Mouse (Mus musculus) stomach, embryonic 16.5 days (tissue): ENCODE results near the gene Zpr1. TPM values are rescaled to one million over a fixed set of nuclear protein-coding genes. Genes with fewer than 3 reads are reported as not detected.
A peak's percentile ranks its signal among the peaks of the same experiment; 100 is the strongest.

Experiments used
- ATAC-seq: fragments of 200-750 bp; cut with Nextera tagmentation; 2 replicates; pipeline ENCODE4 v1.8.0; 2017; ENCODE audit warnings: moderate number of reproducible peaks, moderate TSS enrichment; ENCODE audit not compliant: insufficient read depth, low FRiP score
- H3K27ac ChIP-seq: fragments of 300-500 bp; sonication (generic); 2 replicates; pipeline ENCODE4 v1.5.1; 2014; ENCODE audit warnings: low read length
- H3K27me3 ChIP-seq: fragments of 300-500 bp; sonication (generic); 2 replicates; pipeline ENCODE4 v1.6.1; 2014; ENCODE audit warnings: low read length, control low read depth, mixed read lengths; ENCODE audit not compliant: control insufficient read depth, insufficient read depth
- H3K36me3 ChIP-seq: fragments of 300-500 bp; sonication (generic); 2 replicates; pipeline ENCODE4 v1.6.1; 2014; ENCODE audit warnings: low read length; ENCODE audit not compliant: control insufficient read depth, insufficient read depth
- H3K4me1 ChIP-seq: fragments of 300-500 bp; sonication (generic); 2 replicates; pipeline ENCODE4 v1.6.1; 2014; ENCODE audit warnings: low read length, control low read depth, mixed read lengths; ENCODE audit not compliant: control insufficient read depth, insufficient read depth
- H3K4me2 ChIP-seq: fragments of 300-500 bp; sonication (generic); 2 replicates; pipeline ENCODE4 v1.6.1; 2014; ENCODE audit warnings: low read depth, low read length, mixed read lengths
- H3K4me3 ChIP-seq: fragments of 300-500 bp; sonication (generic); replicated peaks from 2 replicates; pipeline ENCODE4 v1.5.1; 2014; ENCODE audit warnings: mild to moderate bottlenecking, low read length
- H3K9ac ChIP-seq: fragments of 300-500 bp; sonication (generic); 2 replicates; pipeline ENCODE4 v1.6.1; 2014; ENCODE audit warnings: low read length
- H3K9me3 ChIP-seq: fragments of 300-500 bp; sonication (generic); replicated peaks from 2 replicates; pipeline ENCODE4 v1.6.1; 2016; ENCODE audit warnings: low read length, control low read depth; ENCODE audit not compliant: control insufficient read depth
- WGBS: fragments of 180-500 bp; shearing (Covaris S2); extraction: QIAGEN DNeasy Blood & Tissue Kit; methylation state at CpG from one replicate; pipeline ENCODE4 v1.1.7; 2014; 5-methylcytosine and 5-hydroxymethylcytosine counted together
- polyA plus RNA-seq: library from polyadenylated mRNA; unstranded; fragments of >200 nt; fragmentation: Nextera tagmentation; extraction: Ambion mirVana; gene quantifications from 2 replicates; pipeline ENCODE4 v1.2.1, GENCODE M21; 2015

Gene Zpr1
- polyA plus RNA-seq, 1 experiment from 2014 or later = 48.5 TPM

- Histone ChIP-seq H3K27ac (no peak overlapping the region), H3K4me2 (no peak overlapping the region), H3K9ac (no peak overlapping the region; the same call in 1 of the 2 replicates), H3K4me1 (peaks cover 4% of the 10 kb centered on the region; the same call in 1 of the 2 replicates), H3K9me3 (no peaks in the 10 kb centered on the region), H3K4me3 (no peak overlapping the region), H3K36me3 (no peaks in the 10 kb centered on the region), H3K27me3 (no peaks in the 10 kb centered on the region)
- no peak for ATAC-seq
- 75% methylated on average over 6 of the region's 6 CpGs for WGBS
Measured at GRCm38 (mm10) chr9:46235196-46235595, 37.7 kb upstream of the Zpr1 start.

GRCm38 (mm10) chr9:46235596-46235648, 37.4 kb upstream of the Zpr1 start, which contains the start of gene Apoc3:
TSS of gene Apoc3 (minus strand) at chr9:46235636.
- ATAC-seq = no peak
- H3K4me3 ChIP-seq = no peak within 1 kb of the TSS
- no peaks in the 10 kb centered on the region for H3K27me3 ChIP-seq
- H3K9ac ChIP-seq = no peak within 1 kb of the TSS; the same call in 1 of the 2 replicates
- no peaks in the 10 kb centered on the region for H3K36me3 ChIP-seq
- no peak within 1 kb of the TSS for H3K27ac ChIP-seq
- no peak within 1 kb of the TSS for H3K4me2 ChIP-seq
- H3K9me3 ChIP-seq = no peaks in the 10 kb centered on the region
- H3K4me1 ChIP-seq = peaks cover 2% of the 10 kb centered on the region; the same call in 1 of the 2 replicates

GRCm38 (mm10) chr9:46235649-46236048, 37.2 kb upstream of the Zpr1 start:
- 46% methylated on average over 4 of the region's 4 CpGs for WGBS
- H3K9ac ChIP-seq = no peak overlapping the region
- H3K4me3 ChIP-seq = no peak overlapping the region
- H3K9me3 ChIP-seq = no peaks in the 10 kb centered on the region
- no peak overlapping the region for H3K4me2 ChIP-seq
- H3K4me1 ChIP-seq = 0 out of 2 replicates have a peak, but pooled peaks cover under 1% of the 10 kb centered on the region
- H3K27ac ChIP-seq = no peak overlapping the region
- no peaks in the 10 kb centered on the region for H3K36me3 ChIP-seq
- ATAC-seq = 0 out of 2 replicates have a peak, but pooled peaks have one; percentile 18
- no peaks in the 10 kb centered on the region for H3K27me3 ChIP-seq

DNA sequence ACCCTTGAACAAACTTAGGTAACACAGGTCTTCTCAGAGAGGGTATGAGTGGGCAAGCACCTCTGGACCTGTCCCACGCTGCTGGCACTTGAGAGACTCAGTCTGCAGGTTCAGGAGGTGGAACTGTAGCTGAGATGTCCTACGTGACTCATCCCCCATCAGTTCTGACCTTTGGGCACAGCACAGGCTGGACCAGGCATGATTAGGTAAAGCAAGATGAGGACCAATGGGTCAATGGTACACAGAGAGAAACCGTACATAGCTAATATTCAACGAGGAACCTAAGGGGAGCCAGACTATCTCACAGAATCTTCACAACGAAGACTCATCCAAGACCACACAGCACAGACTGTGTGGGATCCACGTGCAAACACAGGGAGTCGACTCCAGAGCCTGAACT, 34.0 kb upstream of the Zpr1 start:
- Histone ChIP-seq H3K9me3 (no peaks in the 10 kb centered on the region), H3K4me2 (no peak overlapping the region), H3K9ac (no peak overlapping the region), H3K36me3 (no peaks in the 10 kb centered on the region), H3K27ac (no peak overlapping the region), H3K4me1 (0 out of 2 replicates have a peak, but pooled peaks cover 4% of the 10 kb centered on the region), H3K27me3 (no peaks in the 10 kb centered on the region), H3K4me3 (no peak overlapping the region)
- WGBS = 83% methylated on average over 7 of the region's 7 CpGs
- ATAC-seq = no peak

- 0 out of 2 replicates have a peak, but pooled peaks cover 4% of the 10 kb centered on the region for H3K4me1 ChIP-seq
- H3K36me3 ChIP-seq = no peaks in the 10 kb centered on the region
- no peaks in the 10 kb centered on the region for H3K27me3 ChIP-seq
- WGBS = 56% methylated on average over 7 of the region's 7 CpGs
- no peak within 1 kb of the TSS for H3K27ac ChIP-seq
- ATAC-seq = 0 out of 2 replicates have a peak, but pooled peaks have one; percentile 11
- no peak within 1 kb of the TSS for H3K4me2 ChIP-seq
- H3K9me3 ChIP-seq = no peaks in the 10 kb centered on the region
- no peak within 1 kb of the TSS for H3K4me3 ChIP-seq
- no peak within 1 kb of the TSS for H3K9ac ChIP-seq
Measured at GRCm38 (mm10) chr9:46240526-46241153, 32.2 kb upstream of the Zpr1 start, which contains the start of gene Apoa4. TSS of gene Apoa4 (plus strand) at chr9:46240696.

DNA sequence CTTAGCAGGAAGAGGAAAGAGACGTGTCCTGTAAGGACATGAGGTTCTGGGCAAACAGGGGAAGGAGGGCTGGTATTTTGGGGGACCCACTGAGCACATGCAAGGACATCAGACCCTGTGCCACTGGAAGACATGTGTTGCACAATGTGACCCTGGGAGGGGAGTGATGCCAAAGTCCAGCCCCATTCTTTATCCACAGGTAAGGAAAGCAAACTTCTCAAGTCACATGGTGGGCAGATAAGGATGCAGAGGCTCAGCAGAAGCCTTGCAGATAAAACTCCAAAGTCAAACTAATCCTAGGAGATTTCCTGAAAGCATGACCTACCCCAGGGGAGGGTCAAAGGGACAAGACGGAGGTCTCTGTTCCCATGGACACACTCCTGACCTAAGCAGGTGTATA, 31.0 kb upstream of the Zpr1 start:
- peak; percentile 70 for ATAC-seq
- WGBS = 54% methylated on average over 2 of the region's 2 CpGs
- H3K27me3 ChIP-seq = no peaks in the 10 kb centered on the region
- H3K27ac ChIP-seq = no peak overlapping the region
- 0 out of 2 replicates have a peak, but pooled peaks cover 4% of the 10 kb centered on the region for H3K4me1 ChIP-seq
- no peaks in the 10 kb centered on the region for H3K36me3 ChIP-seq
- no peak overlapping the region for H3K4me3 ChIP-seq
- H3K4me2 ChIP-seq = no peak overlapping the region
- H3K9me3 ChIP-seq = no peaks in the 10 kb centered on the region
- H3K9ac ChIP-seq = no peak overlapping the region

DNA sequence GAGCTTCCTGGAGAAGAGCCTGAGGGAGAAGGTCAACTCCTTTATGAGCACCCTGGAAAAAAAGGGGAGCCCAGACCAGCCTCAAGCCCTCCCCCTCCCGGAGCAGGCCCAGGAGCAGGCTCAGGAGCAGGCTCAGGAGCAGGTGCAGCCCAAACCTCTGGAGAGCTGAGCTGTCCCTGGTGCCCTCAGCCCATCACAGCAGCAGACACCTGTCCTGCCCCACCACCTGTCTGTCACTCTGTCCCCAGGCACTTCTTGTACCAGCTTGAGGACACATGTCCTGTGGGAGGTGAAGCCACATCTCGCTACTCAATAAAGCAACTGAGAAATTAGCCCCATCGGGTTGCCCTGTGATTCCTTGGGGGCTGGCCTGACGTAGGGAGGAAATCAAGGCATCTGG, 29.7 kb upstream of the Zpr1 start:
- H3K4me2 ChIP-seq = no peak overlapping the region
- WGBS = 67% methylated on average over 4 of the region's 4 CpGs
- H3K27ac ChIP-seq = no peak overlapping the region

DNA sequence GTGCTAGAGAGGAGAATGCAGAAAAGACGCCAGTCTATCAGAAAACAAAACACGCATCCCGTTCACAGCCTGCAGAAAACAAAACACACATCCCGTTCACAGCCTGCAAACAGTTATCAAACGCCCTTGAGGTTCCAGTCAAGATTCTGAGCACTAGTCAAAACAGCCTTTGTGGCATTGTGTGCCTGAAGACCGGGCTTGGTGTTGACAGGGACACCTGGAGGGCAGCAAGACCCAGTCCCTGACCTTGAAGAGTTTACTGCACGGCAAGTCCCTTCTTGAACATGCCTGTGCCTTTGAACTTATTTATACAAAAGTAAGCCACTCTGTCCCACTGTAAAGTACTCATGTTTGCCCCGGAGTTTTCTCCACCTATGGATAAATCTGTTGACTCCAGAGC, 29.3 kb upstream of the Zpr1 start:
- no peak overlapping the region for H3K27ac ChIP-seq
- H3K4me2 ChIP-seq = no peak overlapping the region
- H3K4me3 ChIP-seq = no peak overlapping the region
- 53% methylated on average over 8 of the region's 8 CpGs for WGBS
- H3K4me1 ChIP-seq = 0 out of 2 replicates have a peak, but pooled peaks cover 4% of the 10 kb centered on the region
- H3K9ac ChIP-seq = no peak overlapping the region
- no peak for ATAC-seq
- no peaks in the 10 kb centered on the region for H3K27me3 ChIP-seq
- no peaks in the 10 kb centered on the region for H3K36me3 ChIP-seq
- H3K9me3 ChIP-seq = no peaks in the 10 kb centered on the region

More for the DNA sequence above, 29.7 kb upstream of the Zpr1 start:
- Histone ChIP-seq H3K4me1 (0 out of 2 replicates have a peak, but pooled peaks cover 4% of the 10 kb centered on the region), H3K4me3 (no peak overlapping the region), H3K9ac (no peak overlapping the region), H3K9me3 (no peaks in the 10 kb centered on the region), H3K36me3 (no peaks in the 10 kb centered on the region), H3K27me3 (no peaks in the 10 kb centered on the region)
- no peak for ATAC-seq

DNA sequence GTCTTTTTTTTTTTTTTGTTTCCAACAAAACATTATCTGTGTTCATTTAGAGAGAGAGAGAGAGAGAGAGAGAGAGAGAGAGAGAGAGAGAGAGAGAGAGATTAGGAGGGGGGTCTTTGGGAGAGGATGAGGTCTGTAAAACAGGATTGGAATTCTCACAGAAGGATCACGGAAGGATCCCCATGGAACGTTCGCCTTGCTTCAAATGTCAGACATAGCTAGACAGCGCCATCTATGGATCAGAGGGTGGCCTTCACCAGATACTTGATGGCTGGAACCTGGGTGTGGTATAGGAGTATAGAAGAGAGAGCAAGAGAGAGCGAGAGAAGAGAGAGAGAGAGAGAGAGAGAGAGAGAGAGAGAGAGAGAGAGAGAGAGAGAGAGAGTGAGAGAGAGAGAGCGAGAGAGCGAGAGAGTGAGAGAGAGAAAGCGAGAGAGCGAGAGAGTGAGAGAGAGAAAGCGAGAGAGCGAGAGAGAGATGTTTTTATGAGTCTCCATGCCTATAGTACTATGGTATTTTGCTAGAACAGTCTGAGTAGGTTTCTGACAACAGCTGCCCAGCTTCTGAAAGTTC, 26.0 kb upstream of the Zpr1 start:
- Histone ChIP-seq H3K9me3 (no peaks in the 10 kb centered on the region), H3K27me3 (no peaks in the 10 kb centered on the region), H3K9ac (no peak overlapping the region), H3K4me1 (0 out of 2 replicates have a peak, but pooled peaks cover 4% of the 10 kb centered on the region), H3K4me2 (no peak overlapping the region), H3K27ac (no peak overlapping the region), H3K36me3 (no peaks in the 10 kb centered on the region), H3K4me3 (no peak overlapping the region)
- ATAC-seq = peak; percentile 79
- WGBS = 22% methylated on average over 11 of the region's 11 CpGs
